Mouse (Mus musculus) limb, embryonic 15.5 days (tissue): ENCODE measurements at regions not wholly inside any gene's neighbourhood (a gene's known extent, or its start where the extent isn't known, plus 50 kb on each side); places are given as distances from the start of the nearest gene placed in this dataset.

Source experiments
- ATAC-seq: fragments of 200-750 bp; cut with Nextera tagmentation; 2 replicates; pipeline ENCODE4 v1.8.0; 2017; ENCODE audit warnings: low read depth, moderate TSS enrichment; ENCODE audit not compliant: insufficient number of reproducible peaks, low FRiP score, low TSS enrichment
- H3K27ac ChIP-seq: fragments of 300-500 bp; sonication (generic); 2 replicates; pipeline ENCODE4 v1.5.1; 2015; ENCODE audit warnings: moderate library complexity, mild to moderate bottlenecking, inconsistent platforms
- H3K27me3 ChIP-seq: fragments of 300-500 bp; sonication (generic); 2 replicates; pipeline ENCODE4 v1.6.1; 2015; ENCODE audit warnings: inconsistent platforms
- H3K36me3 ChIP-seq: fragments of 300-500 bp; sonication (generic); 2 replicates; pipeline ENCODE4 v1.6.1; 2015; ENCODE audit warnings: inconsistent platforms
- H3K4me1 ChIP-seq: fragments of 300-500 bp; sonication (generic); 2 replicates; pipeline ENCODE4 v1.6.1; 2015; ENCODE audit warnings: inconsistent platforms
- H3K4me2 ChIP-seq: fragments of 300-500 bp; sonication (generic); 2 replicates; pipeline ENCODE4 v1.6.1; 2015; ENCODE audit warnings: mild to moderate bottlenecking, inconsistent platforms
- H3K4me3 ChIP-seq: fragments of 300-500 bp; sonication (generic); 2 replicates; pipeline ENCODE4 v1.5.1; 2015; ENCODE audit warnings: mild to moderate bottlenecking, inconsistent platforms
- H3K9ac ChIP-seq: fragments of 300-500 bp; sonication (generic); 2 replicates; pipeline ENCODE4 v1.6.1; 2015; ENCODE audit warnings: inconsistent platforms
- H3K9me3 ChIP-seq: fragments of 300-500 bp; sonication (generic); 2 replicates; pipeline ENCODE4 v1.6.1; 2016; ENCODE audit warnings: inconsistent platforms
- WGBS: fragments of 180-500 bp; shearing (Covaris S2); methylation state at CpG from one replicate; pipeline ENCODE4 v1.1.7; 2015; 5-methylcytosine and 5-hydroxymethylcytosine counted together

- no peak overlapping the region for H3K9ac ChIP-seq
- no peak for ATAC-seq
- no peak overlapping the region for H3K4me3 ChIP-seq
- no peaks in the 10 kb centered on the region for H3K27me3 ChIP-seq
- H3K36me3 ChIP-seq, result no peaks in the 10 kb centered on the region
- H3K4me2 ChIP-seq, result no peak overlapping the region
- H3K4me1 ChIP-seq, result peaks cover 3% of the 10 kb centered on the region; the same call in 1 of the 2 replicates
- 72% methylated on average over 2 of the region's 2 CpGs for WGBS
- H3K27ac ChIP-seq, result no peak overlapping the region
- H3K9me3 ChIP-seq, result no peaks in the 10 kb centered on the region
Observed at GRCm38 (mm10) chr8:36004387-36004786, 238.8 kb downstream of the Gm19410 start.

GRCm38 (mm10) chr8:36005536-36005935, 239.9 kb downstream of the Gm19410 start:
- Histone ChIP-seq H3K36me3 (no peaks in the 10 kb centered on the region), H3K27ac (no peak overlapping the region), H3K9me3 (no peaks in the 10 kb centered on the region), H3K4me1 (peaks cover 3% of the 10 kb centered on the region; the same call in 1 of the 2 replicates), H3K4me3 (no peak overlapping the region), H3K9ac (no peak overlapping the region), H3K4me2 (no peak overlapping the region), H3K27me3 (no peaks in the 10 kb centered on the region)
- 50% methylated on average over 3 of the region's 3 CpGs for WGBS
- ATAC-seq, result no peak

DNA sequence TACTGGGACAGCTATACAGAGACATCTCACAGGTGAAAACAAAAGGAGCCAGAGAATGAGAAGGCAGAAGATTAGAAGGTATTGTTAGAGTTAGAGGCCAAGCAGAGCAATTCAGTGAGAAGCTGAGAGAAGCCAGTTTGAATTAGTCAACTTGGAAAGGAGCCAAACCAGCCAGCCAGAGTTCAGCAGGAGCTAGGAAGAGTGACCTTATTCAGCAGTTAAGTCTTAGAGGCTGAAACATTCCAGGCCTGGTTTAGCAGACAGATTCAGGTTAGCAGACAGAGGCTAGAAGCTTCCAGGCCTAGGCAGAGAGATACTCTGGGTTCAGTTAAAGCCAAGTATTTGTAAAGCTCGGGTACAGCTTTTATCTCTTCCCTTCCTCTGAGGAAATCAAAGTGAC, 242.1 kb downstream of the Gm19410 start:
- Histone ChIP-seq H3K4me1 (peaks cover 3% of the 10 kb centered on the region; the same call in 1 of the 2 replicates), H3K9ac (no peak overlapping the region), H3K27ac (no peak overlapping the region), H3K36me3 (no peaks in the 10 kb centered on the region), H3K27me3 (no peaks in the 10 kb centered on the region), H3K4me2 (no peak overlapping the region), H3K9me3 (no peaks in the 10 kb centered on the region), H3K4me3 (no peak overlapping the region)
- no peak for ATAC-seq
- 91% methylated on average over 1 of the region's 1 CpGs for WGBS

- H3K27ac ChIP-seq, result no peak overlapping the region
- no peaks in the 10 kb centered on the region for H3K27me3 ChIP-seq
- no peak overlapping the region for H3K4me3 ChIP-seq
- no peak overlapping the region for H3K9ac ChIP-seq
- 51% methylated on average over 9 of the region's 9 CpGs for WGBS
- H3K4me2 ChIP-seq, result no peak overlapping the region
- H3K9me3 ChIP-seq, result no peaks in the 10 kb centered on the region
- H3K4me1 ChIP-seq, result peaks cover 3% of the 10 kb centered on the region; the same call in 1 of the 2 replicates
- ATAC-seq, result no peak
- H3K36me3 ChIP-seq, result no peaks in the 10 kb centered on the region
Observed at GRCm38 (mm10) chr8:36009565-36009964, 244.0 kb downstream of the Gm19410 start.

DNA sequence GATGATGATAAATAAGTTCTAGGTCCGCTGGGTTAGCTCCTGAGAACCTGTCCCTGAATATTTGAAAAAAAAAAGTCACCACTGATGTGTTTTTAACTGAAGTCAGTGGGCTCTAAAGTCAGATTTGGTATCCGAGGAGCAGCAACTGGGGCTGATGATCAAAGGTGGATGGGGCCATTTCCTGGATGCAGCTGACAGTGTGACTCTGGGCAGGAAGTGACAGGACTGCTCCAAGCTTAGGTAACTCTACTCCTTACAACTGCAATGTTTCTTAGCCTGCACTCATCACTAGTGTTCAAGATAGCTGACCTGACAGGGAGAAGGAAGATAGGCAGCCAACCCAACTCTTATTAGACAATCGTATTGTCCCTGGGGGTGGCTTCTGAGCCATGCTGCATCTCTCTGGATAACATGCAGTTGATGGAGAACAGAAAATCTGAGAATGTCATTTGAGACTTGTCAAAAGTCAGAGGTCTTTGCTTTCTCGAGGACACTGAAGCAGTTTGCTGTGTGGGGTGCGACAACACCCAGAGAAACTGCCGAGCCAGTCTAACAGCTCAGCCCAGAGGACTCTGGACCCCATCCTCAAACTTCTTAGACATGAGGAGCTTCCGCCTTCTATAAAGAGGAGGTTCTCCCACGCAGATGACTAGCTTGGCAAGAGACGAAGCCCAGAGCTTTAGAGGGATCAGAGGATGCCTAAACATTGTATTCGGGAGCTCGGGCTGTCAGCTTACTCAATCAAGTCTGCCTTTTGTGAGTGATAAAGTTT, 245.0 kb downstream of the Gm19410 start:
- WGBS, result 58% methylated on average over 11 of the region's 11 CpGs
- H3K4me3 ChIP-seq, result no peak overlapping the region
- H3K9me3 ChIP-seq, result no peaks in the 10 kb centered on the region
- H3K4me1 ChIP-seq, result peaks cover 3% of the 10 kb centered on the region; the same call in 1 of the 2 replicates
- no peaks in the 10 kb centered on the region for H3K36me3 ChIP-seq
- no peak overlapping the region for H3K4me2 ChIP-seq
- no peaks in the 10 kb centered on the region for H3K27me3 ChIP-seq
- no peak overlapping the region for H3K9ac ChIP-seq
- no peak overlapping the region for H3K27ac ChIP-seq
- ATAC-seq, result no peak

- Histone ChIP-seq H3K36me3 (no peaks in the 10 kb centered on the region), H3K27ac (no peak overlapping the region), H3K4me2 (no peak overlapping the region), H3K9ac (no peak overlapping the region), H3K9me3 (no peaks in the 10 kb centered on the region), H3K4me3 (no peak overlapping the region), H3K27me3 (no peaks in the 10 kb centered on the region), H3K4me1 (no peaks in the 10 kb centered on the region)
- 44% methylated on average over 8 of the region's 8 CpGs for WGBS
- ATAC-seq, result no peak
Observed at GRCm38 (mm10) chr8:36014862-36015261, 249.3 kb downstream of the Gm19410 start.

DNA sequence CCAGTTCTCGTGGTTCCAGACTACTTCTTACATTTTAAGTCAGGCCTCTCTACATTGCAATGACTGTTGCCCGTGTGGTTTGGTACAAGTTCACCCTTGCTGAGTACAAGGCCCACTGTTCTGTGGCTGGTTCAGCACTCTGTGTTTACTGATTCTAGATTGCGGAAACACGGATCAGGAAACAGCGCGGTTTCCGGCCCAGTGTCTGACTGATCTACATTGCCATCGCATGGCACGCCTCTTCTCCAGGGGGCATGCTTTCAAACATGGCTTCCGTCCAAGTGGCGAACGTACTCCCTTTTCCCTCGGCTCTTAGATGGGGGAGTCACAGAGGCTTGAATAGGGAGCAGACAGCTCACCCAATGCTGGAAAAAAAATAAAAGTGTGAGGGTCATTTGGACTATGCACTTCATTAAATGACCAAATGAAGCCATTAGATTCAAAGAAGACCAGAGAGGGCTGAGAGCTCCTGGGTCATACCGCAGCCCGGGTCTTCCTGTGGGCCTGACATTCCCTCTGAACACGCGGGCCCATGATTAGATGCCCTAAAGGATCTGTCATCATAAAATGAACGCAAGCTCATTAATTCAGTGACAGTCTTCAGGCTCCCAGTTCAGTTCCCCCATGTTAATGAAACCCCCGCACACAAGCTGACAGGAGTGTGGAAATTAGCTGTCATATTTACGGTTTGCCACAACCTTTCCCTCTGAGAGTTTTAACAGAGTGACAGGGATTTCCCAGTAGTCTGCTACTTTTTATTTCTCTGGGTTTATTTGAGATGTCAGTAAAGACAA, 250.9 kb downstream of the Gm19410 start:
- WGBS, result 67% methylated on average over 20 of the region's 20 CpGs
- no peak overlapping the region for H3K9ac ChIP-seq
- no peak overlapping the region for H3K27ac ChIP-seq
- no peak overlapping the region for H3K4me3 ChIP-seq
- H3K4me1 ChIP-seq, result no peaks in the 10 kb centered on the region
- no peaks in the 10 kb centered on the region for H3K9me3 ChIP-seq
- no peaks in the 10 kb centered on the region for H3K27me3 ChIP-seq
- no peak overlapping the region for H3K4me2 ChIP-seq
- H3K36me3 ChIP-seq, result no peaks in the 10 kb centered on the region
- no peak for ATAC-seq

GRCm38 (mm10) chr8:36018993-36019753, 253.6 kb downstream of the Gm19410 start:
- Histone ChIP-seq H3K9me3 (no peaks in the 10 kb centered on the region), H3K4me3 (no peak overlapping the region), H3K36me3 (no peaks in the 10 kb centered on the region), H3K27ac (no peak overlapping the region), H3K4me1 (no peaks in the 10 kb centered on the region), H3K27me3 (no peaks in the 10 kb centered on the region), H3K4me2 (no peak overlapping the region), H3K9ac (no peak overlapping the region)
- 89% methylated on average over 15 of the region's 15 CpGs for WGBS
- ATAC-seq, result no peak

- Histone ChIP-seq H3K4me3 (no peak overlapping the region), H3K4me1 (no peaks in the 10 kb centered on the region), H3K9ac (no peak overlapping the region), H3K4me2 (no peak overlapping the region), H3K27ac (no peak overlapping the region), H3K36me3 (no peaks in the 10 kb centered on the region), H3K9me3 (no peaks in the 10 kb centered on the region), H3K27me3 (no peaks in the 10 kb centered on the region)
- 94% methylated on average over 7 of the region's 7 CpGs for WGBS
- no peak for ATAC-seq
Observed at GRCm38 (mm10) chr8:36019895-36020294, 254.3 kb downstream of the Gm19410 start.

- H3K4me1 ChIP-seq, result no peaks in the 10 kb centered on the region
- H3K27me3 ChIP-seq, result no peaks in the 10 kb centered on the region
- no peaks in the 10 kb centered on the region for H3K9me3 ChIP-seq
- H3K9ac ChIP-seq, result no peak overlapping the region
- WGBS, result 80% methylated on average over 11 of the region's 11 CpGs
- ATAC-seq, result no peak
- H3K27ac ChIP-seq, result no peak overlapping the region
- no peak overlapping the region for H3K4me3 ChIP-seq
- no peaks in the 10 kb centered on the region for H3K36me3 ChIP-seq
- no peak overlapping the region for H3K4me2 ChIP-seq
Observed at GRCm38 (mm10) chr8:36027586-36027985, 262.0 kb downstream of the Gm19410 start.

DNA sequence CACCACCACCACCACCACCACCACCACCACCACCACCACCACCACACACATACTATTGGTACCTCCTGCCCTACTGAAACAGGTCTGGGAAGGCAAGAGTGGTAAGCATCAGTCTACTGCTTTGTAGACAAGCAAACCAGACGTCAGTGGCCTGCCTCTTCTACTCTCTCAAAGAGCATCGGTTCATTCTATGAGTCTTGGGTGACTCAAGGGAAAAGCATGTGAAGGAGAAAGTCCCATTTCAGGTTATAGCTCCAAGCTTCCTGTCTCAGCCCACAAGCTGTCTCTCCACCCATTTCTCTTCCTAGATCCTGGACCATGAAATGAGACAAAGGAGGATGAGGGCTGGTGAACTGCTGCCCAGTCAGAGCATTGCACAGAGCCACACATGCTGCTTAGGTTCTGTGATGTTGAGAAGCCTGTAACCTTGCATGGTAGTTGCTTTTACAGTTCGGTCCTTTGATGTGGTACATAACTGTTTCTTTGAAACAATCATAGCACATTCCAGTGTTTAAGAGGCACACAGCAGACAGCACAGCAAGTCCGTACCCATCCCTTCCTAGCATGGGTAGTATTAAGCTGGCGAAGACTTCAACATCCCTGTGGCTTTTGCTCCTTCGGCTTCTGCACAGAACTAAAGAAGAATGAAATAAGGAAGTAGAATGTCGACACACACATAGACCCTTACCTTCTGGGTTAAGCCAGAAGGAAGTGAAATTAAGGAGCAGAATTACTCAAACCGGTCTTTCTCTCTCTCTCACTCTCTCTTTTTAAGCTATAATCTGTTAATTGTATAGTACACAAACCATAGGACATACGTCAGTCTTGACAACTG, 262.7 kb downstream of the Gm19410 start:
- H3K27me3 ChIP-seq, result no peaks in the 10 kb centered on the region
- no peaks in the 10 kb centered on the region for H3K36me3 ChIP-seq
- H3K4me1 ChIP-seq, result no peaks in the 10 kb centered on the region
- no peak overlapping the region for H3K4me3 ChIP-seq
- no peak for ATAC-seq
- no peak overlapping the region for H3K9ac ChIP-seq
- no peaks in the 10 kb centered on the region for H3K9me3 ChIP-seq
- no peak overlapping the region for H3K27ac ChIP-seq
- H3K4me2 ChIP-seq, result no peak overlapping the region
- 58% methylated on average over 9 of the region's 9 CpGs for WGBS
